Mouse (Mus musculus): ENCODE measurements around the gene Igfbpl1. TPM values are rescaled to one million over a fixed set of nuclear protein-coding genes. Genes with fewer than 3 reads are reported as not detected.

The Igfbpl1 gene
- 0.05 TPM in 1 of 2 replicates, not detected in the other for polyA plus RNA-seq (2012; rRNA removed)

- no peak for DNase-seq (ENCODE audit: low read depth)
These were observed at the start of gene Igfbpl1 for GRCm38 (mm10) chr4:45826275-45827040. Gene Igfbpl1 (minus strand): TSS chr4:45826923.

DNA sequence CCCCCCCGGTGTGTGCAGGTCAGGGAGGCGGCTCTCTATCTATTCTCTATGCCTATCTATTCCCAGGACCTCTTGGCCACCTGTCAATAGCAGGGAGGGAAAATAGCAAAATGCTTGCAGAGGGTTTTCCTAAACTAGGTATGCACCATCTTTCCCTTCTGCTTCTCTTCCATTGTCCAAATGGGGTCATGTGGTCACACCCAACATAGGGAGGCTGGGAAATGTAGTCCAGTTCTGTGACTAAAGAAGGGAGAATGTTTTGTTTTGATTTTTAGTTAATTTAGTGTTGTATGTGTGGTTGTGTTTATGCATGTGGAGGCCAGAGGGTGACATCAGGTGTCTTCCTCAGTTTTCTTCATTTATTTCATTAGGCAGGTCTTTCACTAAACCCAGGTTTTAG, 45.4 kb upstream of the Igfbpl1 start:
- DNase-seq (ENCODE audit: low read depth), result no peak

- DNase-seq (ENCODE audit: low read depth), result no peak
These were observed 42.5 kb upstream of the Igfbpl1 start for GRCm38 (mm10) chr4:45869021-45869815.

- no peak for DNase-seq (ENCODE audit: low read depth)
These were observed 40.7 kb upstream of the Igfbpl1 start for GRCm38 (mm10) chr4:45867416-45867815.

DNA sequence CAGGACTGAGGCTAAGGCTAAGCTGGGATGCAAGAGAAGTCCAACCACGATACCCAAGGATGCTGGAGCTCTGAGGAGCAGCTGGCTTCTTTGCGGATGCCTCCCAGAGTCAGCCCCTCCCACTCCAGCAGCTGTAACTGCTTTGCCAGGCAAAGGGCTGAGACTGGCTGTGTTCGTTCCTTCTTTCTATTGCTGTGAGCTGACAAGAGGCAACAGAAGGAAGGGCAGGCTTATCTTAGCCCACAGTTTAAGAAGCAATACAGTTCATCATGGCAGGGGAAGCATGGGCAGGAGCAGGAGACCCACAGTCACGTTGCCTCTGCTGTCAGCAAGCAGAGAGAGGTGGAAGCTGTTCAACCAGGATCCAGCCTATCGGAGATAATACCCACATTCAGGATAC, 34.4 kb upstream of the Igfbpl1 start:
- DNase-seq (ENCODE audit: low read depth), result no peak

DNA sequence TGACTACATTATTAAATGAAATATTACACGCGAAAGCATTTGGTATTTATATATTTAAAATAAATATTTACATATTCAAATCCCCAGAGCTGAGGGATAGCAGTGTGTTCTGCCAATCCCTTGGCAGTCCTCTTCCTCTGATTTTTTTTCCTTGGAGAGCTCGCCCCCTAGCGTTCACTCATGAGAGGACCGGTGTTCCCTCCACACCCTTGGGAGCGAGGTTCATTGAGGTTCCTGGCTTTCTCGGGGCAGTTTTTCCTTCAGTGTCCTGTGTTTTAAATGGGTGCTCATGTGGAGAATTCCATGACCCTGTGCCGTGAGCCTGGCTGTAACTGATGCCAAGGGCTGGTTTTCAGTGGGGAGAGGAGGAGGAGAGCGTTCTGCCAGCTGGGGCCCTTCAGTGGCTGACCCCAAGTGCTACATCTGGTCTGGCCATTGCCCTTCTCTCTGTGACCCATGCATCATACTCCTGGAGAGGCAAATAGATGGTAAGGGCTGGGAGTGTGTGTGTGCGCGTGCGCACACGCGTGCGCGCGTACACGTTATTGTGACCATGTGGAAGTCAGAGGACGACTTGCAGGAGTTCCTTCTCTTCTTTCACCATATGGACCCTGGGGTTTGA, 29.2 kb upstream of the Igfbpl1 start:
- no peak for DNase-seq (ENCODE audit: low read depth)

- DNase-seq (ENCODE audit: low read depth), result no peak
These were observed 26.9 kb upstream of the Igfbpl1 start for GRCm38 (mm10) chr4:45853496-45854246.

- DNase-seq (ENCODE audit: low read depth), result no peak
These were observed 24.9 kb upstream of the Igfbpl1 start for GRCm38 (mm10) chr4:45851640-45852051.

DNA sequence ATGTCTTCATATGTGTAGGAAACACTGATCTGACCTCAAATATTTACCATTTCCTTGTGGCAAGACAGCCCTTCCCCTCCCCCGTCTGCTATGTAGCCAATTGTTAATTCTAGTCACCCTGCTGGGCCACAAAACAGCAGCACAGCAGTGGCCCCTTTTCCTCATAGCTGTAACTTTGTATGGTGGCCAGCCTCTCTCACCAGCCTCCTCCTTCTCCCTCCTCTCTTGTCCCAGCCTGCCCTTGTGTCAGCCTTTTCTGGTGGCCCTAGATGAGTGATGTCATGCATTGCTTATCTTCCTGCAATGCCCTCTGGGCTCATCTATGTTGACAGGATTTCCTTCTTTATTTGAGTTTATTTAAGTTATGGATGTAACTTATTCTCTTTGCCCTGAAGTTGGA, 22.7 kb upstream of the Igfbpl1 start:
- DNase-seq (ENCODE audit: low read depth), result no peak

DNA sequence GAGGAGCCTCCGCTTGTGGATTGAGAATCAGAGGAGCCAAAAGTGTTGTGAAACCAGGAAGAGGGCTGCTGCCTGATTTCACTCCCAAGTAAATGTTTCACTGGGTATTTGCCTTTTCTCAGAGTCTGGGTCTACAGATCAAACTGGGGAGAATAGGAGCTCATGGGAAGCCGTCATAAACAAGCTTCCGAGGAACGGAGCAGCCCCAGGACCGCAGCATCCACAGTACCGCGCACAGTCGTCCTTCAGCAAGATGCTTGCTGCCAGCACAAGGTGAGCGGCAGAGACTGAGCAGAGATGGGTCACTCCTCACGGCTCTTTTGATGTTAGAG, 22.1 kb upstream of the Igfbpl1 start:
- no peak for DNase-seq (ENCODE audit: low read depth)

GRCm38 (mm10) chr4:45848109-45848824, 21.5 kb upstream of the Igfbpl1 start, which contains the start of gene Stra6l:
Gene Stra6l (plus strand): TSS chr4:45848664.
- no peak for DNase-seq (ENCODE audit: low read depth)

DNA sequence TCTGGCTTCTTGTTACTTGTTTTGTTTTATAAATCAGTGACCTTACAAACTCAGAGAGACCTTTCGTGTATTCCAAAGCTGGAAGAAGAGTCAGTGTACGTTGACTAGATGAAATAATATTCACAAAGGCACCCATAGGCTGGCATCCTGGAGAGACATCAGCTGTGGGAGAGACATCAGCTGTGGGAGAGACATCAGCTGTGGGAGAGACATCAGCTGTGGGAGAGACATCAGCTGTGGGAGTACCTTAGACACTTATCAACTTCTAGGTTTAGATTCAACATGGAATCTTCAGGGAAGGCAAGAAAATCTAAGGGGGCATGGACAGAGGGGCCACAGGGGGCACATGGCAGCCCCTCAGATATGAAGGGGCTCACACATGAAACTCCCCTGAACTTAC, 19.5 kb upstream of the Igfbpl1 start:
- no peak for DNase-seq (ENCODE audit: low read depth)

DNA sequence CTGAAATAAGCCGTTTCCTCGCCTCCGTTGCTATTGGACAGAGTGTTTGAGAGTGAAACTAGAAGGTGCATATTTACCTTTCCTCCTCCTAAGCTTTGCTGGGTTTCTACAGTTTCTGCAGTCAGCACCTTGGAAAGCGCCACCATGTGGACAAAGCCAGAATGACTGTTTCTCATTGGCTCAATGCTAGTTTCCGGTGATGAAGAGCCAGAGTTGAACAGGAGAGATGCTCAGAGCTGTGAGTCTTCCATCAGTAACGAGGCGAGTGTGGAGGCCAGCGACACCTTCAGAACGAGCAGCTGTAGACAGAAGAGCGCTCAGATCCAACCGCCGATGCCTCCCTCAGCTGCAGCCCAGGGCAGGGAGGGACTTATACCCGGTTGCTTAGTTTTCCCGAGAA, 17.6 kb upstream of the Igfbpl1 start:
- DNase-seq (ENCODE audit: low read depth), result no peak

GRCm38 (mm10) chr4:45833461-45833860, 6.7 kb upstream of the Igfbpl1 start:
- no peak for DNase-seq (ENCODE audit: low read depth)

DNA sequence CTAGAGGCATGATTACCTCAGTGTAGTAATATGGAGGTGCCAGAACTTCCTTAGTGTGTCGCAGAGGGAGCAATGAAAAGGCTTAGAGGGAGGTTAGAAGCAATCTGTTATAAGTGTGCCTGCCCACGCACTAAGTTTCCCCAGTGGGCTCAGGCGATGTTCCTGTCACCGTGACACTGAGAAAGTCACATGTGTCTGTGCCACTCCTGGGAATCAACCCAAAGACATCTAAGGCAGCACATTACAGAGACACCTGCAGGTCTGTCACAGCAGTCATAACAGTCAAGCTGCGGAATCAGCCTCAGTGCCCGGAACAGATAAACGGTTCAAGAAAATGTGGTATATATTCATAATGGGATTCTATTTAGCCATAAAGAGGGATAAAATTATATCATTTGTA, 5.3 kb upstream of the Igfbpl1 start:
- no peak for DNase-seq (ENCODE audit: low read depth)

DNA sequence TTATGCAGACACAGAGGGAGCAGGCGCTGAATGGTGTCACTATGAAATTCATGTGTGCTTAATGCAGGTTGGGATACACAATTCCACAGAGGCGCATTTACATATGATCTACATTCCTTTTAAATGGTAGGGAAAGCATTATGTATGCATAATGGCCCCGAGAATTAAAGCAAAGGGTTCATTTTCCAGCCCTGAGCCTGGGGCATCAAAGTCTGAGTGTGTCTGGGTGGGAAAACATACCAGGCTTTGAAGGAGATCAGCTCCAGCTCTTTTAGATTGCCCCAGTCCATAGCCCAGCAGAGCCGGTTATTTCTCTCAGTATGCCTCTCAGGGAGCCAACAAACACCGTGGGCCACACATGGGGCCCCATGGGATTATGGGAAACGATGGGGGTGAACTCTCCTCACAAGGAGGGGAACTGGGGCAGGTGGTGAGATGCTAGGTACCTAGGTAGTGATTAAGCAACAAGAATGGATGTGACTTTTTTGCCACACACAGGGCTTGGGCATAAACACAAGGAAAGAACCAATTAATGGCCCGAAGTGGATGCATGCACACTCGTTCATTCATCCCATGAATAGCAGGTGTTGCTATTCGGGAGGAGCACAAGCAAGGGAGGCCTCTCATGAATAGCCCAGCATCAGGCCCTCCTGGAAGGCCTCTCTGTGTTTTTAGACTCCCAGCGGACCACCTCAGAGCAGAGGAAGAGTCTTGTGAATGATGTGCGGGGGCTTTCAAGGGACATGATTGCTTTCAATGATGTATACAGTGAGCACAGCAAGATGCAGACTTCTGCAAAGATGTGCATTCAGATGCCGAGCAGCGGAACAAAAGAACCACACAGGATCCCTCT, 3.4 kb upstream of the Igfbpl1 start:
- no peak for DNase-seq (ENCODE audit: low read depth)

DNA sequence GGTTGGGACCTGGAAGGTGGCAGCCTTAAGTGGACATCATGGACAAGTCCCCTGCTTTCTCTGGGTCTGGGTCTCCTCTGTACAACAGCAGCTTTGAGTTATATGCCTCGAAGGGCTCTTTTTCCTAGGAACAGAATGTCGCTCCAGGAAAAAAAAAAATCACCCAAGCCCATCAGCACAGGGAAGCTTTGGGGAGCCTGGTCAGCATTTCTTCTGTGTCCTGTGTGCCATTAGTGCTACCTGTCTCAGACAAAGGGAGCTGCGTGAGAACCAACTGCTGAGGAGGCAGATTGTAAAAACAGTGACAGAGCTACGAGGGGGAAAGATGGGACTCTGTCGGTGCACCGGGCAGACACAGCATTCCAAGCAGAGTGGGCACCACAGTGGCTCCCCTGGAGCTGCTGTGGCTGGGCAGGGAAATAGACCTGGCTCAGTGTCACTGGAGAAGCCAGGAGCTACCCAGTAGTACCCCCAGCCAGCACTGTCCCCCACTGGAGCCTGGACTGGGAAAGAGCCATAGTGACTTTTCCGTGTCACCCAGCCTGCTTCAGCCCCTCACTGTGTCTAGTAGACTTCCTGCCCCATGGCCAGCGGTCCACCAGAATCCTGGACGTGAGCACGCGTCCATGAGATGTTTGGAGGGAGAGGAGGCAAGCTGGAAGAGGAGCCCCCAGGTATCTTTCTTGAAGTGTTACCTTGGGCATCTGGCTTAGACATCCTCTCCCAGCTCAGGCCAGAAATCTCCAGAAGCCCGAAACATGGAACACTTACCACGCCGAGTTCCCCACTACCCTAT, 1.8 kb downstream of the Igfbpl1 start:
- DNase-seq (ENCODE audit: low read depth), result no peak

DNA sequence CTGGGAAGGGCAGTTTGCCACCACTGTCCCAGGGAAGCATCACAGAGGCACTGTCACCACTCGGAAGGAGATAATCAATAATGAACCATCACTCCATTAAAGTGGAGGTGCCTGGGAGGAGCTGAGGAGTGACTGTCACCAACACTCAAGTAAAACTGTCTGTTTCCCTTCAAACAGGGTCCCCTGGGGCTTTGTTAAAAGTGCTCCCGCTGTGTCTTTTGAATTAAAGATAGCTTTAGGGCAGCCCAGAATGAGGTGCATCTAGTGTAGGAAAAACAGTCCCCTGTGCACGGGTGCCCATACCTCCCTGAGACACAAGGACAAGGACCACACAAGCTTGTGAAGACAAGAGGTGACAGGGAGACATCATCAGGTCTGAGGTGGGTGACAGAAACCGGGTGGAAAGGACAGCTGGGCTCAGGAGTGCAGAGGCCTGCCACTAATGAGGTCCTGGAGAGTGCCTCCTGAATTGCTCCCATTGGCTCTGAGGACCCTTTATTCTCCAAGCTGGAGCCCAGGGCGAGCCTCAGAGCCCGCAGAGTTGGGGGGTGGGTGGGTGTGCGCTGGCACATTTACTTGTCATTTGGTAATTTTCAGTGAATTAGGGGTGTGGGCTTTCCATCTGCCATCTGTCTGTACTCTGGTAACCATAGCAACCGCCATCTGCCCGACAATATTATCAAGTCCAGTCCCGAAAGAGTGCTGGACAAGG, 2.5 kb downstream of the Igfbpl1 start:
- DNase-seq (ENCODE audit: low read depth), result no peak
